Mouse (Mus musculus): Measurements from ENCODE around the gene Cycs.

DNA sequence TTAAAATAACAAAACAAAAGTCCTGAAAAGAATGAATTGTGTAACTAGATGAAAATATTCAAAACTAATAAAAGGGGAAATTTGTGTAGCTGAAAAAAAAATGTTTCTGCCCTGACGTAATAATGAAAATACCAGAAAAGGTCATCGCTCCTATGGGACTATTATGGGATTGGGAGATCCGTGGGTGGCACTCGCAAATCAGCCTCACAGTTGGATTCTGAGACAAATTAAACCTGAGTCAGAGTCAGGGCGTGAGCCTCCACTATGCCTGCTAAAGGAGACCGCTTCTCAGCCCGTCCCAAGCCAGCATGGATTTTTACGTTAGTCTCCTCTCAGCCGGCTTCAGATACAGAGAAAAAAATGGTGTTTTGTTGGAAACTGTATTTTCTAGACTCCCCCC is 38.9 kb downstream of the Cycs start:
- TF ChIP-seq TAL1 (conservative IDR thresholded peaks at IDR 0.05; ENCODE audit: low read depth, low read length) (no peak), CTCF (IDR thresholded peaks at IDR 0.05; ENCODE audit: low read depth, low read length) (no peak), GATA2 (IDR thresholded peaks at IDR 0.05; ENCODE audit: borderline replicate concordance, low read depth, low read length) (no peak), GATA1 (IDR thresholded peaks at IDR 0.05; ENCODE audit: borderline replicate concordance, low read length) (no peak), POLR2AphosphoS5 (IDR thresholded peaks at IDR 0.05; ENCODE audit: insufficient replicate concordance, low read depth, low read length) (no peak)
